Mouse (Mus musculus): ENCODE measurements around the gene Kcnb1.

Kcnb1 gene

GRCm38 (mm10) chr2:167081135-167081534 is 108.8 kb downstream of the Kcnb1 start:
- intact Hi-C loops (cut with DNase I): no loop called here

DNA sequence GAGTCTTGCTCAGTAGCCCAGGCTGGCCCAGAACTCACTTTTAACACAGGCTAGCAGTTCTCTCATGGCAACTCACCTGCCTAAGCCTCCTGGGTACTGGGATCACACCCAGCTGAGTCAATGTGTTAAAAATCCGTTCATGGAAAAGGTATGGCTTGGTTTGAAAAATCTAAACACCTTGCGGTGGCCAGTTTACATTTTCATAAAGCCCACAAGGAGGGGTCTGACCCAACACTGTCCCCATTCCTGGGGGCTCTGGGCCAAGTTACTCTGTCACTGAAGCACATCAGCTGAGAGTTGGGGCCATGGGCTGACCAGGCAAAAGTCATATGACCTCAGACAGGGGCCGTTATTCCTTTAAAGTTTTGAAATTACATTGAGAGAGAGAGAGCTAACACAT is 109.6 kb downstream of the Kcnb1 start:
- intact Hi-C loops (cut with DNase I): no loop called here

- intact Hi-C loops (cut with DNase I): no loop called here
Measured at GRCm38 (mm10) chr2:167079535-167080257, 110.3 kb downstream of the Kcnb1 start.

GRCm38 (mm10) chr2:167078931-167079495 is 110.9 kb downstream of the Kcnb1 start:
- intact Hi-C loops (cut with DNase I): no loop called here

- intact Hi-C loops (cut with DNase I): no loop called here
Measured at GRCm38 (mm10) chr2:167078486-167078885, 111.5 kb downstream of the Kcnb1 start.

- intact Hi-C loops (cut with DNase I): no loop called here
Measured at GRCm38 (mm10) chr2:167077199-167077962, 112.6 kb downstream of the Kcnb1 start.

- intact Hi-C loops (cut with DNase I): no loop called here
Measured at GRCm38 (mm10) chr2:167076759-167077158, 113.2 kb downstream of the Kcnb1 start.

GRCm38 (mm10) chr2:167076352-167076751 is 113.6 kb downstream of the Kcnb1 start:
- intact Hi-C loops (cut with DNase I): no loop called here

DNA sequence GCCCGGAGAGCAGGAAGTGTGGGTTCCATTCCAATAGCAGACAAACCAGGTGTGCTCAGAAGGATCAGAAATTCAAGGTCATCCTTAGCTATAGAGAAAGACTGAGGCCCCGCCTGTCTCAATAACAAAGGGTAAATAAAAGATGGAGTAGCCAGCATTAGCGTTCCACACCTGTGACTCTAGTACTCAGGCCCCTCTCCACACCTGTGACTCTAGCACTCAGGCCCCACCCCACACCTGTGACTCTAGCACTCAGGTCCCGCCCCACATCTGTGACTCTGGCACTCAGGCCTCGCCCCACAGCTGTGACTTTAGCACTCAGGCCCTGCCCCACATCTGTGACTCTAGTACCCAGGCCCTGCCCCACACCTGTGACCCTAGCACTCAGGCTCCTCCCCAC is 115.4 kb downstream of the Kcnb1 start:
- intact Hi-C loops (cut with DNase I): loop anchor here (5.0 kb wide), 2 partner anchors 38 to 203 kb away; no protein-coding TSS in a partner anchor

DNA sequence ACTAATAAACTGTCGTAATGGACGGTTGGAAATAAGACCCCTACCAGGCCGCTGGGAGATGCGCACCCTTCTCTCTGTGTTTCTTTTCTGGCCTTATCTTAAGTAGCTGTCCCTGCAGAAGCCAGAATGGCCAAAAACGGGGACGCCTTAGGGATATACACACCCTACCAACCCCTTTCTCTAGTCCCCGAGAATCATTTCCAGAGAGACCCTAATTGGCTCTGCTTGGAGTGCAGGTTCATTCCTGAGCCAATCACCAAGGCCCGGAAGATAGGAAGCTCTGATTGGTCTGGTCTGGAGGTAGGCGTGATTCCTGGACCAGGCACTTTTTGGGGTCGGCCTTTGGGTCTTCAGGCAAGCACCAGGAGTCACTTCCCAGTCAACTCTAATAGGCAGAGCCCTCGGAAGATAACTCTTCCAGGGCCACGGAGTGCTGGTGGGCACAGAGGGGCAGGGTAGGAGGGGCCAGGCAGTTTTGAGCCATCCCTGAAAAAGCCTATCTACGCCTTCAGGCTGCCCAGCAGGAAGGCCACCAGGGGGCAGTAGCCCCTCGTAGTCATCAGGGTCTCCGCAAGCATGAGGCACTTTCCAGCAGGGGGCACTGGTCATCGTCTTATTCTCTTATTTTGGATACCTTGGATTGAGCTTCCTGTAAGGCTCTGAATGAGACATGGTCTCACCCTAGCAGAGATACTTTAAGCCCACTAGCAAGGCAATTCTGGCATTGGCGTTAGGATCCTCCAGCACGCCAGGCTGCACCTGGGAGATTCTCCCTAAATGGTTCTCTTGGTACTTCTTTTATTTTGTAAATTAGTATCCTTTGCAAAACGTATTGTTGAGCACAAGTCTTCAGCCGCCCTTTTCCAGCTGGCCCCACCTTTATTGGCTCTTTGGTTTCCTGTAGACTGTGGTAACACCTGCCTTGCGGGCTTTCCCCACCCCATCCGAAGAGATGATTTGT is 118.0 kb downstream of the Kcnb1 start:
- intact Hi-C loops (cut with DNase I): loop anchor here (1.0 to 5.0 kb wide), 3 partner anchors 40 to 205 kb away; no protein-coding TSS in a partner anchor

- intact Hi-C loops (cut with DNase I): loop anchor here (5.0 kb wide), 2 partner anchors 41 to 206 kb away; no protein-coding TSS in a partner anchor
Measured at GRCm38 (mm10) chr2:167071266-167071640, 118.7 kb downstream of the Kcnb1 start.

DNA sequence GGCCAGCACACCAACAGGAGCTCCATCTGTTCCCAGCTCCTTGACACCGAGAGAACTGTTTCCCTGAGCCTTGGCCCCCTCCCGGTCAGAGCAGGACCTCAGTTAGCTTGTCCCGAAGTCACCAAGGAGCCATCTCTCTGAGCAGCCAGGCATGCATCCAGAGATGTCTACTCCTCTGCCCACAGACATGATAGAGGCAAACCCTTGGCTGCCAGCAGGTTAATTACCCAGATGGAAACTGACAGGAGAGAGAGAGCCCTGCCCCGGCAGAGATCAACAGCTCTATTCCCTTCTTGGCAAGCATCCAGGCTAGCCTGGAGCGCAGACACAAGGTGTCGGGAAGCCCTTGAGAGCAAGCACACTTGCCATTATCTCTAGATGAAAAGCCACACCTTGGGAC is 119.6 kb downstream of the Kcnb1 start:
- intact Hi-C loops (cut with DNase I): loop anchor here (5.0 kb wide), 2 partner anchors 42 to 207 kb away; no protein-coding TSS in a partner anchor

DNA sequence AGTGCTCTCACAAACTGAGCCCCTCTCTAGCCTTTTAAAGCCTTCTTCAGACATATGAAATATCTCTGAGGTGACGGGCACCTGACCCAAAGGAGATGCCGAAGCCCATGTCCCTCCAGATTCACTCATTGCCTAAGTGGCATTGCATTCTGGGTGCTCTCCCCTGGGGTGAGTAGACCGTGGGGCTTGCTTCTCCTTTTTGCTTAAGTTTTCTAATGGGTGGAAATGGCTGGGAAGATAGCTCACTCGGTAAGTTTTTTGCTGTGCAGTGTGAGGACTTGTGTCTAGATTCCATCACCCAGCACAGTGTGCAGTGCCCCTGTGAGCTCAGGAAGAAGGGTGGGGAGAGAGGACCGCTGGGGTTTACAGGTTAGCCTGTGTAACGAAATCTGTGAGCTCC is 122.4 kb downstream of the Kcnb1 start:
- intact Hi-C loops (cut with DNase I): loop anchor here (10.0 kb wide), 1 partner anchor 357 kb away; the partner anchor contains the start of gene Slc9a8

GRCm38 (mm10) chr2:167066528-167067516 is 123.1 kb downstream of the Kcnb1 start:
- intact Hi-C loops (cut with DNase I): loop anchor here (10.0 kb wide), 1 partner anchor 358 kb away; the partner anchor contains the start of gene Slc9a8

DNA sequence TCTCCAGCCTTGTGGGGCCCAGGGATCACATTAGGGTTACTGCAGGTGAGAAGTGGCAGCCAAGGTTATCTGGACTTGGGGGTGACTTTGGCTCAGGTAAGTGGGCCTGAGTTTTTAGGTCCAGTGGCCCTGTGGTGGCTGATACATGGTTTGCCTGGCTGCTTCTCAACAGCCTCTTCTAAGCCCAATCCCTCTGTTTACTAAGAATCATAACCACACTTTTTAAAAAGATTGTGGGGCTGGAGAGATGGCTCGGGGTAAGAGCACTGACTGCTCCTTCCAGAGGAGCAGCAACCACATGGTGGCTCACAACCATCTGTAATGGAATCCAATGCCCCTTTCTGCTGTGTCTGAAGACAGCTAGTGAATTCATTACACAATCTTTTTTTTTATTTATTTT is 123.9 kb downstream of the Kcnb1 start:
- intact Hi-C loops (cut with DNase I): loop anchor here (10.0 kb wide), 1 partner anchor 359 kb away; the partner anchor contains the start of gene Slc9a8

- intact Hi-C loops (cut with DNase I): loop anchor here (10.0 kb wide), 1 partner anchor 360 kb away; the partner anchor contains the start of gene Slc9a8
Measured at GRCm38 (mm10) chr2:167064601-167065295, 125.2 kb downstream of the Kcnb1 start.

DNA sequence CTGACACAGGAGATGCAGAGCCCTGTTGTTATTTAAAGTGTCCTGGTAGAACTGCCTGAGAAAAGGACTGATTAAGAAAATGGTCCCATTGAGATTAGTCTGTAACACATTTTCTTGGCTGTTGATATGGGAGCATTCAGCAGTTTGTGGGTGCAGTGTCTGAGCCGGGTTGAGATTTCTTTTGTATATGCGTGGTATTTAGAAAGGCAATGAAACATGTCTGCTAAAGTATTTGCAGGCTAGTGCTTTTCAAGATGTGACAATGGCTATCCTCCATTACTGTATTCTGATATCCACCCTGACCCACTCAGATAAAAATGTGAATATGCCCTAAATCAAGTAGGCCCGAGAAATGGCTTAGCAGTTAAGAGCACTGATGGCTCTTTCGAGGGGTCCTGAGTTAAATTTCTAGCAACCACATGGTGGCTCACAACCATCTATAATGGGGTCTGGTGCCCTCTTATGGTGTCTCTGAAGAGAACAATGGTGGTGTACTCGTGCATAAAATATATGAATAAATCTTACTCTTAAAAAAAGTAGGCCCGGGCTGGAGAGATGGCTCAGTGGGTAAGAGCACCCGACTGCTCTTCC is 126.0 kb downstream of the Kcnb1 start:
- intact Hi-C loops (cut with DNase I): loop anchor here (10.0 kb wide), 1 partner anchor 361 kb away; the partner anchor contains the start of gene Slc9a8
